Mouse (Mus musculus) left cerebral cortex, adult 8-10 months (tissue): ENCODE measurements at regions not wholly inside any gene's neighbourhood (a gene's known extent, or its start where the extent isn't known, plus 50 kb on each side); places are given as distances from the start of the nearest gene placed in this dataset.

Experiments used
- DNase-seq, 2 experiments: peaks; one replicate each; pipeline ENCODE4 v3.0.0; 2022; ENCODE audit warnings: low spot score in 2 of 2

- no peak for DNase-seq
Measured at GRCm38 (mm10) chr14:92958138-92958537, 932.3 kb downstream of the Pcdh9 start.

- DNase-seq: no peak
Measured at GRCm38 (mm10) chr14:92955485-92955884, 935.0 kb downstream of the Pcdh9 start.

GRCm38 (mm10) chr14:92907623-92908045, 982.8 kb downstream of the Pcdh9 start:
- peak; percentile 1 to 16 for DNase-seq

- no peak for DNase-seq
Measured at GRCm38 (mm10) chr14:92874548-92874947, 1015.9 kb downstream of the Pcdh9 start.

- DNase-seq: no peak
Measured at GRCm38 (mm10) chr14:92866462-92866861, 1024.0 kb downstream of the Pcdh9 start.

GRCm38 (mm10) chr14:92862942-92863341, 1027.5 kb downstream of the Pcdh9 start:
- no peak for DNase-seq

GRCm38 (mm10) chr14:92860723-92861122, 1029.8 kb downstream of the Pcdh9 start:
- no peak for DNase-seq

- DNase-seq: no peak
Measured at GRCm38 (mm10) chr14:92833646-92834045, 1056.8 kb downstream of the Pcdh9 start.

GRCm38 (mm10) chr14:92829171-92829570, 1061.3 kb downstream of the Pcdh9 start:
- no peak for DNase-seq

GRCm38 (mm10) chr14:92826576-92827284, 1063.7 kb downstream of the Pcdh9 start:
- no peak for DNase-seq

GRCm38 (mm10) chr14:92820061-92820460, 1070.4 kb downstream of the Pcdh9 start:
- no peak for DNase-seq
